Mouse (Mus musculus): Measurements from ENCODE around the gene 2900026A02Rik. TPM values are rescaled to one million over a fixed set of nuclear protein-coding genes. Genes with fewer than 3 reads are reported as not detected.

The 2900026A02Rik gene
- 10 to 100 TPM in 1 of 2 experiments, 1 to 10 TPM in 1; 8.8 to 12.1 TPM for total RNA-seq (2021)
- long read RNA-seq, experiment 1, full-length matches to known transcripts = 1 of 1 reads
- long read RNA-seq, experiment 1, partial matches to known transcripts = 0 of 1 reads
- long read RNA-seq, experiment 1, other reads (novel, unspliced or antisense) = 0 of 1 reads
- long read RNA-seq, experiment 2, full-length matches to known transcripts = 1 of 4 reads
- long read RNA-seq, experiment 2, partial matches to known transcripts = 1 of 4 reads
- long read RNA-seq, experiment 2, other reads (novel, unspliced or antisense) = 2 of 4 reads

- peak; percentile 75 to 88 for DNase-seq (ENCODE audit: low spot score in 2 of 2)
Observed at GRCm38 (mm10) chr5:113221147-113221865, at the start of gene 2900026A02Rik. 2900026A02Rik (minus strand) TSS chr5:113221236.

GRCm38 (mm10) chr5:113270043-113270442 is 49.0 kb upstream of the 2900026A02Rik start:
- no peak for DNase-seq (ENCODE audit: low spot score in 2 of 2)

GRCm38 (mm10) chr5:113268246-113268645 is 47.2 kb upstream of the 2900026A02Rik start:
- no peak for DNase-seq (ENCODE audit: low spot score in 2 of 2)

GRCm38 (mm10) chr5:113265637-113266036 is 44.6 kb upstream of the 2900026A02Rik start:
- no peak for DNase-seq (ENCODE audit: low spot score in 2 of 2)

- DNase-seq (ENCODE audit: low spot score in 2 of 2) = no peak
Observed at GRCm38 (mm10) chr5:113250806-113251205, 29.8 kb upstream of the 2900026A02Rik start.

- DNase-seq (ENCODE audit: low spot score in 2 of 2) = no peak
Observed at GRCm38 (mm10) chr5:113249263-113249930, 28.4 kb upstream of the 2900026A02Rik start.

- no peak for DNase-seq (ENCODE audit: low spot score in 2 of 2)
Observed at GRCm38 (mm10) chr5:113230196-113230595, 9.2 kb upstream of the 2900026A02Rik start.

GRCm38 (mm10) chr5:113226632-113227102 is 5.6 kb upstream of the 2900026A02Rik start, which contains the start of gene Tmem211:
Tmem211 (plus strand) TSS chr5:113226909.
- peak; percentile 75 to 84 for DNase-seq (ENCODE audit: low spot score in 2 of 2)

GRCm38 (mm10) chr5:113225686-113226435 is 4.8 kb upstream of the 2900026A02Rik start:
- no peak for DNase-seq (ENCODE audit: low spot score in 2 of 2)

GRCm38 (mm10) chr5:113225271-113225670 is 4.2 kb upstream of the 2900026A02Rik start:
- no peak for DNase-seq (ENCODE audit: low spot score in 2 of 2)

GRCm38 (mm10) chr5:113223888-113224287 is 2.9 kb upstream of the 2900026A02Rik start:
- no peak for DNase-seq (ENCODE audit: low spot score in 2 of 2)

- peak in 1 of 2 experiments; percentile 16 for DNase-seq (ENCODE audit: low spot score in 2 of 2)
Observed at GRCm38 (mm10) chr5:113220383-113221146, 471 bp downstream of the 2900026A02Rik start.

- no peak for DNase-seq (ENCODE audit: low spot score in 2 of 2)
Observed at GRCm38 (mm10) chr5:113219876-113220275, 1.2 kb downstream of the 2900026A02Rik start.

GRCm38 (mm10) chr5:113219450-113219849 is 1.6 kb downstream of the 2900026A02Rik start:
- DNase-seq (ENCODE audit: low spot score in 2 of 2) = no peak

- DNase-seq (ENCODE audit: low spot score in 2 of 2) = no peak
Observed at GRCm38 (mm10) chr5:113218617-113219235, 2.3 kb downstream of the 2900026A02Rik start.

GRCm38 (mm10) chr5:113217076-113217475 is 4.0 kb downstream of the 2900026A02Rik start:
- DNase-seq (ENCODE audit: low spot score in 2 of 2) = no peak

GRCm38 (mm10) chr5:113216328-113216960 is 4.6 kb downstream of the 2900026A02Rik start:
- no peak for DNase-seq (ENCODE audit: low spot score in 2 of 2)

- no peak for DNase-seq (ENCODE audit: low spot score in 2 of 2)
Observed at GRCm38 (mm10) chr5:113215610-113216011, 5.4 kb downstream of the 2900026A02Rik start.

GRCm38 (mm10) chr5:113214455-113214854 is 6.6 kb downstream of the 2900026A02Rik start:
- DNase-seq (ENCODE audit: low spot score in 2 of 2) = no peak
